Mouse (Mus musculus) gastrocnemius, adult 2 months (tissue): Measurements from ENCODE around the gene Hist1h2ba. TPM values are rescaled to one million over a fixed set of nuclear protein-coding genes. Genes with fewer than 3 reads are reported as not detected.

Source experiments
- DNase-seq: peaks from one replicate; pipeline ENCODE4 v3.0.0; 2022
- H3K27ac ChIP-seq: fragments of 200-600 bp; 2 replicates; pipeline ENCODE4 v1.8.1; 2022; ENCODE audit warnings: mild to moderate bottlenecking
- H3K4me3 ChIP-seq: fragments of 200-600 bp; 2 replicates; pipeline ENCODE4 v1.8.1; 2022; ENCODE audit warnings: mild to moderate bottlenecking, moderate library complexity
- CTCF ChIP-seq: fragments of 200-600 bp; IDR thresholded peaks from 2 replicates; pipeline ENCODE4 v1.8.1; 2022; ENCODE audit warnings: antibody characterized with exemption, mild to moderate bottlenecking, moderate library complexity
- intact Hi-C: fragments of 180-260 bp; cut with DNase I; formaldehyde crosslinking; loops from one replicate; pipeline ENCODE4 v1.15.1; 2025
- long read RNA-seq, 2 experiments: library from polyadenylated mRNA; stranded (forward); transcript quantifications; one replicate each; pipeline ENCODE4 v2.0.0; 2021
- total RNA-seq, 2 experiments: library from RNA; stranded (reverse); gene quantifications; 2 replicates each; pipeline ENCODE4 v1.2.3; 2021

Gene Hist1h2ba
- not detected for total RNA-seq
- long read RNA-seq, experiment 1, result 0 reads
- long read RNA-seq, experiment 2, result 0 reads

- H3K4me3 ChIP-seq, result no peak within 1 kb of the TSS
- intact Hi-C loops, result no loop called here
- TF ChIP-seq CTCF, result no peak
- H3K27ac ChIP-seq, result no peak within 1 kb of the TSS
- no peak for DNase-seq
These were observed at the start of gene Hist1h2ba for GRCm38 (mm10) chr13:23933421-23934210. Gene Hist1h2ba, minus strand, starts transcription at chr13:23934156.

GRCm38 (mm10) chr13:23972271-23972670 is 38.3 kb upstream of the Hist1h2ba start:
- DNase-seq, result no peak
- H3K27ac ChIP-seq, result no peak overlapping the region
- no peak overlapping the region for H3K4me3 ChIP-seq
- no peak for TF ChIP-seq CTCF
- intact Hi-C loops, result no loop called here

GRCm38 (mm10) chr13:23971870-23972269 is 37.9 kb upstream of the Hist1h2ba start:
- no peak for DNase-seq
- intact Hi-C loops, result no loop called here
- no peak for TF ChIP-seq CTCF
- Histone ChIP-seq H3K27ac (no peak overlapping the region), H3K4me3 (no peak overlapping the region)

- TF ChIP-seq CTCF, result no peak
- no peak overlapping the region for H3K27ac ChIP-seq
- intact Hi-C loops, result no loop called here
- H3K4me3 ChIP-seq, result no peak overlapping the region
- no peak for DNase-seq
These were observed 31.0 kb upstream of the Hist1h2ba start for GRCm38 (mm10) chr13:23964909-23965308.

- no peak overlapping the region for H3K4me3 ChIP-seq
- TF ChIP-seq CTCF, result no peak
- intact Hi-C loops, result no loop called here
- no peak overlapping the region for H3K27ac ChIP-seq
- no peak for DNase-seq
These were observed 25.8 kb upstream of the Hist1h2ba start for GRCm38 (mm10) chr13:23959776-23960175.

- TF ChIP-seq CTCF, result peak; percentile 60
- DNase-seq, result peak; percentile 56
- intact Hi-C loops, result loop anchor here (2.0 kb wide), 1 partner anchor 118 kb away; no protein-coding TSS in a partner anchor
- Histone ChIP-seq H3K27ac (no peak overlapping the region), H3K4me3 (no peak overlapping the region)
These were observed 17.0 kb upstream of the Hist1h2ba start for GRCm38 (mm10) chr13:23950928-23951327.

GRCm38 (mm10) chr13:23949484-23950246 is 15.7 kb upstream of the Hist1h2ba start:
- Histone ChIP-seq H3K4me3 (no peak overlapping the region), H3K27ac (no peak overlapping the region)
- no peak for TF ChIP-seq CTCF
- intact Hi-C loops, result loop anchor here (2.0 kb wide), 1 partner anchor 117 kb away; no protein-coding TSS in a partner anchor
- no peak for DNase-seq

- no peak for TF ChIP-seq CTCF
- DNase-seq, result no peak
- Histone ChIP-seq H3K27ac (no peak overlapping the region), H3K4me3 (no peak overlapping the region)
- intact Hi-C loops, result no loop called here
These were observed 12.3 kb upstream of the Hist1h2ba start for GRCm38 (mm10) chr13:23946254-23946653.

- DNase-seq, result no peak
- intact Hi-C loops, result no loop called here
- no peak for TF ChIP-seq CTCF
- Histone ChIP-seq H3K27ac (no peak overlapping the region), H3K4me3 (no peak overlapping the region)
These were observed 8.9 kb upstream of the Hist1h2ba start for GRCm38 (mm10) chr13:23942861-23943260.

- intact Hi-C loops, result no loop called here
- Histone ChIP-seq H3K27ac (no peak overlapping the region), H3K4me3 (no peak overlapping the region)
- no peak for TF ChIP-seq CTCF
- DNase-seq, result no peak
These were observed 6.3 kb upstream of the Hist1h2ba start for GRCm38 (mm10) chr13:23940291-23940690.

- no peak for DNase-seq
- intact Hi-C loops, result no loop called here
- TF ChIP-seq CTCF, result no peak
- Histone ChIP-seq H3K4me3 (no peak overlapping the region), H3K27ac (no peak overlapping the region)
These were observed 4.7 kb upstream of the Hist1h2ba start for GRCm38 (mm10) chr13:23938699-23939098.

GRCm38 (mm10) chr13:23934211-23934520 is 210 bp upstream of the Hist1h2ba start, which contains the start of gene Hist1h2aa:
Gene Hist1h2aa, plus strand, starts transcription at chr13:23934462.
- intact Hi-C loops, result no loop called here
- no peak for TF ChIP-seq CTCF
- Histone ChIP-seq H3K27ac (no peak within 1 kb of the TSS), H3K4me3 (no peak within 1 kb of the TSS)
- no peak for DNase-seq

- DNase-seq, result no peak
- no peak for TF ChIP-seq CTCF
- Histone ChIP-seq H3K4me3 (peak overlapping the region; percentile 39; the same call in 1 of the 2 replicates), H3K27ac (no peak overlapping the region)
- intact Hi-C loops, result no loop called here
These were observed 3.1 kb downstream of the Hist1h2ba start for GRCm38 (mm10) chr13:23930904-23931303.
